ENCODE assay signal across 9 mouse cellular contexts in genomic region chr1:131107575-131108308, GRCm38 (mm10). TPM values are rescaled to one million over a fixed set of nuclear protein-coding genes. Genes with fewer than 3 reads are reported as not detected.
DNase-seq lines count a peak whose midpoint lies in the region; ATAC-seq and TF ChIP-seq lines count a peak whose summit lies in the region.
"Had no signal": no experiment of that assay in that cellular context is flagged by ENCODE, and none has a peak within 500 bp of the region (broad histone marks: within the 10 kb centered on the region; RNA-seq: fewer than 3 reads in every experiment).

No protein-coding gene starts in this region.

- no peak overlapping the region for H3K9ac ChIP-seq in intestine, embryonic 15.5 days
- no peak overlapping the region for H3K9ac ChIP-seq in limb, embryonic 15.5 days
- H3K9ac ChIP-seq in stomach, postnatal 0 days (ENCODE audit: low read length), result 0 out of 2 replicates have a peak overlapping the region, but pooled peaks have one; percentile 31

- no peaks in the 10 kb centered on the region for H3K36me3 ChIP-seq in intestine, embryonic 15.5 days
- H3K36me3 ChIP-seq in limb, embryonic 15.5 days, result no peaks in the 10 kb centered on the region
- no peaks in the 10 kb centered on the region for H3K36me3 ChIP-seq in stomach, postnatal 0 days (ENCODE audit: control insufficient read depth, insufficient read depth, low read length)

- 25% methylated on average over 10 of the region's 10 CpGs for WGBS in intestine, embryonic 15.5 days
- WGBS in limb, embryonic 15.5 days, result 43% methylated on average over 10 of the region's 10 CpGs
- 25% methylated on average over 10 of the region's 10 CpGs for WGBS in stomach, postnatal 0 days

- DNase-seq in heart, adult 18-20 months, result peak; percentile 48 to 60
- DNase-seq in heart, adult 8-10 months (ENCODE audit: low spot score), result no peak
- peak; percentile 83 for DNase-seq in stomach, postnatal 0 days (ENCODE audit: low spot score)
- DNase-seq in cerebellum, adult 8-10 months, result no peak
- DNase-seq in retina, embryonic 14.5 days (ENCODE audit: low spot score), result no peak
- no peak for DNase-seq in right cerebral cortex, adult 18-20 months

- H3K27me3 ChIP-seq in intestine, embryonic 15.5 days (replicated peaks), result no peaks in the 10 kb centered on the region
- H3K27me3 ChIP-seq in limb, embryonic 15.5 days, result no peaks in the 10 kb centered on the region
- no peaks in the 10 kb centered on the region for H3K27me3 ChIP-seq in stomach, postnatal 0 days (ENCODE audit: control insufficient read depth, insufficient read depth, low read length)

- H3K4me1 ChIP-seq in intestine, embryonic 15.5 days (replicated peaks), result peaks cover 14% of the 10 kb centered on the region
- H3K4me1 ChIP-seq in limb, embryonic 15.5 days, result peaks cover 25% of the 10 kb centered on the region
- peaks cover 4% of the 10 kb centered on the region; the same call in 1 of the 2 replicates for H3K4me1 ChIP-seq in stomach, postnatal 0 days (replicated peaks; ENCODE audit: control insufficient read depth, insufficient read depth)

- H3K4me3 ChIP-seq in intestine, embryonic 15.5 days (replicated peaks), result no peak overlapping the region
- H3K4me3 ChIP-seq in limb, embryonic 15.5 days, result no peak overlapping the region
- H3K4me3 ChIP-seq in stomach, postnatal 0 days (ENCODE audit: low read depth, low read length), result no peak overlapping the region

- no peak; the same call in 1 of the 2 replicates for TF ChIP-seq CTCF in stomach, postnatal 0 days (IDR thresholded peaks at IDR 0.05; ENCODE audit: low read depth)

- H3K9me3 ChIP-seq in intestine, embryonic 15.5 days, result no peaks in the 10 kb centered on the region
- H3K9me3 ChIP-seq in limb, embryonic 15.5 days, result no peaks in the 10 kb centered on the region
- H3K9me3 ChIP-seq in stomach, postnatal 0 days (ENCODE audit: control insufficient read depth, low read length), result no peaks in the 10 kb centered on the region

- peak overlapping the region; percentile 54 for H3K27ac ChIP-seq in intestine, embryonic 15.5 days
- peak overlapping the region; percentile 85 for H3K27ac ChIP-seq in limb, embryonic 15.5 days
- H3K27ac ChIP-seq in stomach, postnatal 0 days (replicated peaks), result peak overlapping the region; percentile 88

- H3K4me2 ChIP-seq in intestine, embryonic 15.5 days (replicated peaks), result 0 out of 2 replicates have a peak overlapping the region, but pooled peaks have one; percentile 9
- no peak overlapping the region for H3K4me2 ChIP-seq in limb, embryonic 15.5 days
- no peak overlapping the region; the same call in 1 of the 2 replicates for H3K4me2 ChIP-seq in stomach, postnatal 0 days (replicated peaks; ENCODE audit: low read depth)

- peak; percentile 94 for ATAC-seq in intestine, embryonic 15.5 days
- ATAC-seq in limb, embryonic 15.5 days (ENCODE audit: insufficient number of reproducible peaks, low FRiP score, low TSS enrichment, low read depth), result peak; percentile 85
- peak; percentile 95 for ATAC-seq in stomach, postnatal 0 days (ENCODE audit: low FRiP score, low TSS enrichment)
- ATAC-seq: CD4-positive, CD25-positive, alpha-beta regulatory T cell, adult 4 months had no signal

- no peak for TF ChIP-seq EP300 in stomach, postnatal 0 days (optimal IDR thresholded peaks at IDR 0.05)

RNA-seq across cellular contexts. Expression of gene Mapkapk2, which starts 10.1 kb away (rescaled TPM):
- total RNA-seq in heart, adult 18-20 months (2021), result 100 to 1,000 TPM; 311 to 318 TPM
- 100 to 1,000 TPM; 303 to 326 (median 315) TPM for total RNA-seq in heart, adult 8-10 months (2022)
- 42.6 and 44.5 TPM in 2 replicates for polyA plus RNA-seq in intestine, embryonic 15.5 days (2015; fragmentation: Nextera tagmentation; extraction: Ambion mirVana)
- polyA plus RNA-seq in limb, embryonic 15.5 days (2015; fragmentation: Nextera tagmentation; extraction: Ambion mirVana), result 27.7 and 36.1 TPM in 2 replicates
- polyA plus RNA-seq in stomach, postnatal 0 days (2015; fragmentation: Nextera tagmentation; extraction: Ambion mirVana), result 34.6 and 35.4 TPM in 2 replicates

RNA-seq across cellular contexts. Expression of gene Dyrk3, which starts 30.4 kb away (rescaled TPM):
- 1 to 10 TPM in 1 of 2 experiments, under 1 TPM in 1; 0.20 to 1.1 TPM for total RNA-seq in heart, adult 18-20 months (2021)
- total RNA-seq in heart, adult 8-10 months (2022), result under 1 TPM; 0.25 to 0.71 (median 0.53) TPM
- 3.5 and 4.1 TPM in 2 replicates for polyA plus RNA-seq in intestine, embryonic 15.5 days (2015; fragmentation: Nextera tagmentation; extraction: Ambion mirVana)
- polyA plus RNA-seq in limb, embryonic 15.5 days (2015; fragmentation: Nextera tagmentation; extraction: Ambion mirVana), result 2.2 and 3.1 TPM in 2 replicates
- polyA plus RNA-seq in stomach, postnatal 0 days (2015; fragmentation: Nextera tagmentation; extraction: Ambion mirVana), result 1.4 TPM in 2 replicates

RNA-seq across cellular contexts. Expression of gene Eif2d, which starts 45.2 kb away (rescaled TPM):
- total RNA-seq in heart, adult 18-20 months (2021), result 10 to 100 TPM; 31.4 to 34.1 TPM
- 10 to 100 TPM; 34.1 to 41.0 (median 37.0) TPM for total RNA-seq in heart, adult 8-10 months (2022)
- 53.0 and 55.1 TPM in 2 replicates for polyA plus RNA-seq in intestine, embryonic 15.5 days (2015; fragmentation: Nextera tagmentation; extraction: Ambion mirVana)
- polyA plus RNA-seq in limb, embryonic 15.5 days (2015; fragmentation: Nextera tagmentation; extraction: Ambion mirVana), result 60.5 and 61.4 TPM in 2 replicates
- 36.3 and 38.8 TPM in 2 replicates for polyA plus RNA-seq in stomach, postnatal 0 days (2015; fragmentation: Nextera tagmentation; extraction: Ambion mirVana)

Comparison
In these comparisons a context has a peak if more than half of its experiments do, and no peak if none do; other contexts are left out.
1. DNase-seq: peak in heart, adult 18-20 months (2 of 2) and stomach, postnatal 0 days (single experiment); none in heart, adult 8-10 months (single experiment), cerebellum, adult 8-10 months (single experiment), retina, embryonic 14.5 days (single experiment) and right cerebral cortex, adult 18-20 months (single experiment).
2. Peak in every context shown above with its lines, with median percentiles within 50 percentile points of each other: ATAC-seq and H3K27ac ChIP-seq.